Comparison of ENCODE assay signal across 8 mouse cellular contexts in genomic region chr5:122989001-122989525, GRCm38 (mm10). TPM values are rescaled to one million over a fixed set of nuclear protein-coding genes. Genes with fewer than 3 reads are reported as not detected.
DNase-seq lines count a peak whose midpoint lies in the region; ATAC-seq and TF ChIP-seq lines count a peak whose summit lies in the region.

No protein-coding gene starts in this region.

- H3K4me3 ChIP-seq in liver, embryonic 11.5 days (ENCODE audit: low read depth, low read length) = peak overlapping the region; percentile 71
- H3K4me3 ChIP-seq in myocyte = peak overlapping the region; percentile 67

- peak; percentile 58 for ATAC-seq in liver, embryonic 11.5 days (replicated peaks; ENCODE audit: low FRiP score)

- H3K4me2 ChIP-seq in liver, embryonic 11.5 days = peak overlapping the region; percentile 99
- H3K4me2 ChIP-seq in myocyte (ENCODE audit: low read depth) = peak overlapping the region; percentile 83

- H3K27ac ChIP-seq in liver, embryonic 11.5 days (ENCODE audit: low read depth, low read length) = peak overlapping the region; percentile 60

- no peaks in the 10 kb centered on the region for H3K79me2 ChIP-seq in myocyte (ENCODE audit: control insufficient read depth, insufficient read depth)

- H3K9ac ChIP-seq in liver, embryonic 11.5 days (ENCODE audit: low read depth, low read length) = peak overlapping the region; percentile 76

- peaks cover 30% of the 10 kb centered on the region for H3K4me1 ChIP-seq in liver, embryonic 11.5 days (replicated peaks; ENCODE audit: control insufficient read depth, insufficient read depth, low read length)

- under 1% methylated on average over 37 of the region's 39 CpGs for WGBS in liver, embryonic 11.5 days

- peak overlapping the region; percentile 33 for H3ac ChIP-seq in myocyte (ENCODE audit: control insufficient read depth, insufficient read length)

- DNase-seq in 3134 (ENCODE audit: extremely low read depth, insufficient read length, low spot score) = peak; percentile 75
- peak; percentile 34 for DNase-seq in adrenal gland, adult 8-10 months
- peak; percentile 89 for DNase-seq in embryo, embryonic 9.5 days (ENCODE audit: extremely low spot score)
- DNase-seq in heart, adult 9 months (ENCODE audit: low spot score in 2 of 2) = peak; percentile 60 to 64
- peak; percentile 56 for DNase-seq in kidney, adult 9 months
- DNase-seq in liver, embryonic 11.5 days (ENCODE audit: low spot score) = peak; percentile 82
- peak; percentile 47 to 80 for DNase-seq in spleen, postnatal 4 days (ENCODE audit: low spot score in 2 of 2)

- peak; percentile 78 for TF ChIP-seq POLR2A in myocyte (IDR thresholded peaks at IDR 0.05; ENCODE audit: insufficient read length, low read depth)

- no peaks in the 10 kb centered on the region for H3K9me3 ChIP-seq in liver, embryonic 11.5 days (ENCODE audit: control insufficient read depth, low read length)

- peaks cover 3% of the 10 kb centered on the region for H3K27me3 ChIP-seq in liver, embryonic 11.5 days (replicated peaks; ENCODE audit: control insufficient read depth, insufficient read depth, low read length)
- no peaks in the 10 kb centered on the region for H3K27me3 ChIP-seq in myocyte (ENCODE audit: control insufficient read depth, insufficient read depth, insufficient read length)

- H3K36me3 ChIP-seq in liver, embryonic 11.5 days (ENCODE audit: control insufficient read depth, insufficient read depth, low read length) = no peaks in the 10 kb centered on the region
- no peaks in the 10 kb centered on the region for H3K36me3 ChIP-seq in myocyte (ENCODE audit: control insufficient read depth, insufficient read depth)

TF ChIP-seq in myocyte, 11 proteins besides CTCF, POLR2A, EP300 and RAD21:
- TF ChIP-seq TCF12 (IDR thresholded peaks at IDR 0.05; ENCODE audit: insufficient read depth, poor library complexity, severe bottlenecking) (no peak), MYOD1 (IDR thresholded peaks at IDR 0.05; ENCODE audit: control insufficient read depth in 1 of 3, insufficient read length in 2 of 3, low read depth in 2 of 3) (no peak), MAX (IDR thresholded peaks at IDR 0.05; ENCODE audit: low read depth) (no peak), TCF3 (IDR thresholded peaks at IDR 0.05; ENCODE audit: insufficient read length, low read depth) (no peak), SRF (IDR thresholded peaks at IDR 0.05; ENCODE audit: control insufficient read depth, insufficient read length, low read depth) (no peak), REST (IDR thresholded peaks at IDR 0.05; ENCODE audit: insufficient read depth, insufficient read length) (no peak), POLR2AphosphoS2 (IDR thresholded peaks at IDR 0.05; ENCODE audit: insufficient read length, low read depth) (peak; percentile 65), USF1 (IDR thresholded peaks at IDR 0.05; ENCODE audit: low read depth) (peak; percentile 30), CEBPB (IDR thresholded peaks at IDR 0.05; ENCODE audit: insufficient read depth, poor library complexity, severe bottlenecking) (no peak), MYOG (IDR thresholded peaks at IDR 0.05; ENCODE audit: control insufficient read depth in 1 of 3, insufficient read depth in 1 of 3, insufficient read length in 2 of 3, low read depth in 2 of 3) (peak in 1 of 3 experiments; percentile 16), E2F4 (IDR thresholded peaks at IDR 0.05; ENCODE audit: insufficient read depth) (no peak)

RNA-seq across cellular contexts. Expression of gene Kdm2b, which starts 0.6 kb away (rescaled TPM):
- total RNA-seq in adrenal gland, adult 8-10 months (2022) = 10 to 100 TPM; 16.9 to 20.0 (median 18.5) TPM
- 46.8 and 48.8 TPM in 2 replicates for polyA plus RNA-seq in liver, embryonic 11.5 days (2014; fragmentation: Nextera tagmentation; extraction: Ambion mirVana)
- polyA plus RNA-seq in myocyte (2012; fragmentation: generic; extraction: Trizol) = 10.1 TPM

RNA-seq across cellular contexts. Expression of gene Orai1, which starts 25.8 kb away (rescaled TPM):
- 10 to 100 TPM; 11.5 to 13.5 (median 12.0) TPM for total RNA-seq in adrenal gland, adult 8-10 months (2022)
- polyA plus RNA-seq in liver, embryonic 11.5 days (2014; fragmentation: Nextera tagmentation; extraction: Ambion mirVana) = 8.6 and 9.6 TPM in 2 replicates
- polyA plus RNA-seq in myocyte (2012; fragmentation: generic; extraction: Trizol) = 36.7 TPM

RNA-seq across cellular contexts. Expression of gene Morn3, which starts 57.8 kb away (rescaled TPM):
- not detected for total RNA-seq in adrenal gland, adult 8-10 months (2022)
- polyA plus RNA-seq in liver, embryonic 11.5 days (2014; fragmentation: Nextera tagmentation; extraction: Ambion mirVana) = not detected in 2 replicates
- polyA plus RNA-seq in myocyte (2012; fragmentation: generic; extraction: Trizol) = not detected

Comparison
In these comparisons a context has a peak if more than half of its experiments do, and no peak if none do; other contexts are left out.
1. Peak in every context shown above with its lines: DNase-seq, ATAC-seq, H3K4me3 ChIP-seq and H3K27ac ChIP-seq.
2. DNase-seq: peak in every context shown above with its lines; median percentile 89 in embryo, embryonic 9.5 days; 82 in liver, embryonic 11.5 days; 75 in 3134; 64 in spleen, postnatal 4 days; 62 in heart, adult 9 months; 56 in kidney, adult 9 months; 34 in adrenal gland, adult 8-10 months.